ENCODE assay signal across 10 mouse cellular contexts in genomic region chr15:31412933-31413332, GRCm38 (mm10). TPM values are rescaled to one million over a fixed set of nuclear protein-coding genes. Genes with fewer than 3 reads are reported as not detected.
A peak's percentile ranks its signal among the peaks of the same experiment; 100 is the strongest.
DNase-seq lines count a peak whose midpoint lies in the region; ATAC-seq and TF ChIP-seq lines count a peak whose summit lies in the region.
"Had no signal": no experiment of that assay in that cellular context is flagged by ENCODE, and none has a peak within 500 bp of the region (broad histone marks: within the 10 kb centered on the region; RNA-seq: fewer than 3 reads in every experiment).

No protein-coding gene starts in this region.

- no peak for TF ChIP-seq CTCF in heart, adult 2 months (IDR thresholded peaks at IDR 0.05)

- no peak overlapping the region for H3K9ac ChIP-seq in heart, adult 2 months (ENCODE audit: low read depth, low read length)

- H3K9me3 ChIP-seq in midbrain, embryonic 10.5 days (replicated peaks), result no peaks in the 10 kb centered on the region

- H3K27me3 ChIP-seq in heart, adult 2 months (ENCODE audit: control insufficient read depth, insufficient read depth, low read length), result no peaks in the 10 kb centered on the region
- H3K27me3 ChIP-seq in midbrain, embryonic 10.5 days (ENCODE audit: low read depth, poor library complexity, severe bottlenecking), result no peaks in the 10 kb centered on the region

- H3K79me2 ChIP-seq in heart, adult 2 months (replicated peaks; ENCODE audit: control insufficient read depth, insufficient read depth, low read length), result no peaks in the 10 kb centered on the region

- TF ChIP-seq POLR2A in heart, adult 2 months (IDR thresholded peaks at IDR 0.05; ENCODE audit: insufficient read depth, low read depth, low read length), result no peak

- ATAC-seq in megakaryocyte progenitor cell, adult 5-6 weeks (replicated peaks; ENCODE audit: poor library complexity), result peak; percentile 50
- ATAC-seq in CD4-positive, CD25-positive, alpha-beta regulatory T cell, adult 4 months, result no peak
- ATAC-seq: forebrain, embryonic 16.5 days had no signal

- 15% methylated on average over 3 of the region's 3 CpGs for WGBS in heart, adult 2 months
- WGBS in midbrain, embryonic 10.5 days, result 55% methylated on average over 3 of the region's 3 CpGs

- intact Hi-C loops in heart, adult 2 months (cut with DNase I), result loop anchor here (2.0 kb wide), 1 partner anchor 68 kb away; no protein-coding TSS in a partner anchor

- peak; percentile 72; the same call in 1 of the 2 replicates for TF ChIP-seq EP300 in heart, adult 2 months (IDR thresholded peaks at IDR 0.05; ENCODE audit: insufficient read depth, low read depth, low read length)

- peaks cover 4% of the 10 kb centered on the region for H3K4me1 ChIP-seq in heart, adult 2 months (ENCODE audit: control insufficient read depth, insufficient read depth, low read length)
- H3K4me1 ChIP-seq in midbrain, embryonic 10.5 days, result peaks cover 21% of the 10 kb centered on the region

- peak overlapping the region; percentile 54 for H3K27ac ChIP-seq in heart, adult 2 months
- no peak overlapping the region for H3K27ac ChIP-seq in midbrain, embryonic 10.5 days (replicated peaks)

- DNase-seq in heart, adult 2 months, result peak; percentile 57 to 63
- DNase-seq in heart, postnatal 4 days, result no peak
- peak; percentile 96 for DNase-seq in R1 (ENCODE audit: low read depth, low spot score)
- DNase-seq in kidney, postnatal 10 days, result peak; percentile 61
- no peak for DNase-seq in left cerebral cortex, adult 9 months (ENCODE audit: low spot score in 2 of 2)
- DNase-seq in midbrain, embryonic 10.5 days (ENCODE audit: low spot score), result no peak
- DNase-seq: right cerebral cortex, postnatal 25 days had no signal

- no peak overlapping the region for H3K4me3 ChIP-seq in heart, adult 2 months
- no peak overlapping the region for H3K4me3 ChIP-seq in midbrain, embryonic 10.5 days

- H3K36me3 ChIP-seq in heart, adult 2 months (ENCODE audit: control insufficient read depth, insufficient read depth, low read length), result no peaks in the 10 kb centered on the region
- H3K36me3 ChIP-seq in midbrain, embryonic 10.5 days, result no peaks in the 10 kb centered on the region

RNA-seq across cellular contexts. Expression of gene Ropn1l, which starts 40.6 kb away (rescaled TPM):
- total RNA-seq in heart, adult 2 months (2021), result not detected
- 0.67 and 0.86 TPM in 2 replicates for polyA plus RNA-seq in heart, adult 2 months (2012; rRNA removed)
- under 1 TPM; 0.38 TPM for total RNA-seq in heart, postnatal 4 days (2021)
- 1.4 and 3.3 TPM in 2 replicates for total RNA-seq in megakaryocyte progenitor cell, adult 5-6 weeks (2015)
- 1.2 and 2.5 TPM in 2 replicates for total RNA-seq in megakaryocyte progenitor cell, adult 5-6 weeks (2017)
- 1 to 10 TPM in 1 of 2 experiments, not detected in 1; 1.0 TPM for polyA plus RNA-seq in CD4-positive, CD25-positive, alpha-beta regulatory T cell, adult 4 months (2017; shearing (Covaris generic))
- polyA plus RNA-seq in midbrain, embryonic 10.5 days (2016; fragmentation: Nextera tagmentation; extraction: Ambion mirVana), result 3.0 and 3.4 TPM in 2 replicates

RNA-seq across cellular contexts. Expression of gene Ankrd33b, which starts 45.4 kb away (rescaled TPM):
- total RNA-seq in heart, adult 2 months (2021), result 10 to 100 TPM; 28.6 to 32.8 TPM
- polyA plus RNA-seq in heart, adult 2 months (2012; rRNA removed), result 7.8 and 16.5 TPM in 2 replicates
- total RNA-seq in heart, postnatal 4 days (2021), result 10 to 100 TPM; 12.8 to 13.4 TPM
- total RNA-seq in megakaryocyte progenitor cell, adult 5-6 weeks (2015), result 0.20 and 0.79 TPM in 2 replicates
- total RNA-seq in megakaryocyte progenitor cell, adult 5-6 weeks (2017), result 0.29 and 0.61 TPM in 2 replicates
- not detected for polyA plus RNA-seq in CD4-positive, CD25-positive, alpha-beta regulatory T cell, adult 4 months (2017; shearing (Covaris generic))
- 0.56 and 0.77 TPM in 2 replicates for polyA plus RNA-seq in midbrain, embryonic 10.5 days (2016; fragmentation: Nextera tagmentation; extraction: Ambion mirVana)

Comparison
In these comparisons a context has a peak if more than half of its experiments do, and no peak if none do; other contexts are left out.
1. DNase-seq: peak in heart, adult 2 months (2 of 2), R1 (single experiment) and kidney, postnatal 10 days (single experiment); none in heart, postnatal 4 days (single experiment), left cerebral cortex, adult 9 months (0 of 2) and midbrain, embryonic 10.5 days (single experiment).
2. RNA of gene Ankrd33b, which starts 45.4 kb away (total RNA-seq): 28.6 to 32.8 TPM in heart, adult 2 months and 12.8 to 13.4 TPM in heart, postnatal 4 days; 0.20 to 0.79 TPM in megakaryocyte progenitor cell, adult 5-6 weeks; every median in the first group is over 4 times any median in the second.